Comparison of ENCODE assay signal across 7 mouse cellular contexts in the genomic region with DNA sequence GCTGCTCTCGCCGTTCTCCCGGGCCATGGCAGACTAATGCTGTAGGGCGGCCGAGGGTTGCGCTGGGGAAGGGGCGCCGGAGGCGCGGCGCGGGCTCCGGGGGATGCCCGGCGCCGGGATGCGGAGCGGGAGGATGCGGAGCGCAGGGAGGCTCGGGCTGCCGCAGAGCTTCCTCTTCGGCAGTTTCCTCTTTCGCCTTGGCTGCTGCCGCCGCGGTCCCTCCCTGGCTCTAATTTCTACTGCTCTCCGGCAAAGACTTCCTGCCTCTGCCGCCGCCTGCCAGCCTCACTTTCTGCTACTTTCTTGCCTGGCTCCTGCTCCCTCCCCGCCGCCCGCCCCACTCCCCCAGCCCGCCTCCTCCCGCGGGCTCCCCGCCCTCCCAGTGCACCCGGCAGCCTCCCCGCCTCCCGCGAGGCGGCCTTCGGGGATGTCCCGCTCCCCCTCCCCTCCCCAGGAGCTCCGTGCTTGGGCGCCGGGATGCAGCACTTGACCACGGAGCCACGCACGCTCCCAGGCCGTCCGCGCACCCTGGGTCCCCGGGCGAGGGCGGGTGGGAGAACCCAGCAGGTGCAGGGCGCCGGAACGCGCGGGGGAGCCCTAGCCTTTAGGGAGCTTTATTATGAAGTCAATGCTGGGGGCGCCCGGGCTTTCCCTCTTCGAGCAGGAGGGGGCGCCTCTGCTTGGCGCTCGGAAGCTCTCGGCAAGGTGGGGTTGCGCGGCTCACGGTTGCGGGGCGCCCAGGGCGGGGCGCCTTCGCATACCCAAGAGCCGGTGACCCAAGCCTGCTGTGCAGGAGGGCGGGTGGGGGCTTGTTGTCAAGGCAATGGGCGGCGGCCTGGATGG. TPM values are rescaled to one million over a fixed set of nuclear protein-coding genes. Genes with fewer than 3 reads are reported as not detected.
DNase-seq lines count a peak whose midpoint lies in the region; ATAC-seq lines count a peak whose summit lies in the region.

A gene (minus strand): TSS at position 305 of the 843 bp plus-strand sequence.

- under 1% methylated on average over 68 of the region's 80 CpGs for WGBS in embryonic facial prominence, embryonic 13.5 days
- WGBS in heart, embryonic 10.5 days = under 1% methylated on average over 78 of the region's 80 CpGs
- WGBS in kidney, embryonic 15.5 days = under 1% methylated on average over 79 of the region's 80 CpGs

- ATAC-seq in embryonic facial prominence, embryonic 13.5 days (ENCODE audit: insufficient number of reproducible peaks, insufficient read depth, low FRiP score, low TSS enrichment, low read depth) = peak; percentile 73
- peak; percentile 87 for ATAC-seq in kidney, embryonic 15.5 days (replicated peaks; ENCODE audit: low FRiP score)

- peaks cover 7% of the 10 kb centered on the region; the same call in 1 of the 2 replicates for H3K9me3 ChIP-seq in embryonic facial prominence, embryonic 13.5 days
- peaks cover 6% of the 10 kb centered on the region; the same call in 1 of the 2 replicates for H3K9me3 ChIP-seq in heart, embryonic 10.5 days
- H3K9me3 ChIP-seq in kidney, embryonic 15.5 days (replicated peaks) = 0 out of 2 replicates have a peak, but pooled peaks cover 3% of the 10 kb centered on the region

- peak within 1 kb of the TSS; percentile 66 for H3K4me3 ChIP-seq in embryonic facial prominence, embryonic 13.5 days
- H3K4me3 ChIP-seq in heart, embryonic 10.5 days = peak within 1 kb of the TSS; percentile 74
- peak within 1 kb of the TSS; percentile 67 for H3K4me3 ChIP-seq in kidney, embryonic 15.5 days (replicated peaks)

- H3K27me3 ChIP-seq in embryonic facial prominence, embryonic 13.5 days = peaks cover 34% of the 10 kb centered on the region
- H3K27me3 ChIP-seq in heart, embryonic 10.5 days (ENCODE audit: insufficient read depth, poor library complexity, severe bottlenecking) = peaks cover 44% of the 10 kb centered on the region
- peaks cover 36% of the 10 kb centered on the region for H3K27me3 ChIP-seq in kidney, embryonic 15.5 days

- peak within 1 kb of the TSS; percentile 67 for H3K9ac ChIP-seq in embryonic facial prominence, embryonic 13.5 days
- peak within 1 kb of the TSS; percentile 56 for H3K9ac ChIP-seq in kidney, embryonic 15.5 days

- DNase-seq in adrenal gland, postnatal 4 days (ENCODE audit: low spot score in 2 of 2) = peak in 1 of 2 experiments; percentile 40
- DNase-seq in heart, embryonic 10.5 days (ENCODE audit: low spot score) = peak; percentile 84
- peak; percentile 75 for DNase-seq in liver
- DNase-seq in monocyte, adult 2 months (ENCODE audit: low read depth in 1 of 2, low spot score in 2 of 2) = peak; percentile 79 to 83
- peak; percentile 61 to 75 for DNase-seq in spleen, postnatal 14 days (ENCODE audit: low spot score in 2 of 2)

- peaks cover 25% of the 10 kb centered on the region for H3K4me1 ChIP-seq in embryonic facial prominence, embryonic 13.5 days
- H3K4me1 ChIP-seq in heart, embryonic 10.5 days = peaks cover 26% of the 10 kb centered on the region; the same call in 1 of the 2 replicates
- peaks cover 21% of the 10 kb centered on the region for H3K4me1 ChIP-seq in kidney, embryonic 15.5 days

- H3K4me2 ChIP-seq in embryonic facial prominence, embryonic 13.5 days = peak within 1 kb of the TSS; percentile 89
- H3K4me2 ChIP-seq in kidney, embryonic 15.5 days = peak within 1 kb of the TSS; percentile 100

- H3K36me3 ChIP-seq in embryonic facial prominence, embryonic 13.5 days = no peaks in the 10 kb centered on the region
- H3K36me3 ChIP-seq in heart, embryonic 10.5 days = no peaks in the 10 kb centered on the region
- H3K36me3 ChIP-seq in kidney, embryonic 15.5 days = no peaks in the 10 kb centered on the region

- peak within 1 kb of the TSS; percentile 55; the same call in 1 of the 2 replicates for H3K27ac ChIP-seq in embryonic facial prominence, embryonic 13.5 days
- peak within 1 kb of the TSS; percentile 72 for H3K27ac ChIP-seq in heart, embryonic 10.5 days
- 0 out of 2 replicates have a peak within 1 kb of the TSS, but pooled peaks have one; percentile 6 for H3K27ac ChIP-seq in kidney, embryonic 15.5 days

RNA-seq across cellular contexts. Expression of the gene that starts here (rescaled TPM):
- 10 to 100 TPM; 10.7 to 11.3 TPM for total RNA-seq in adrenal gland, postnatal 4 days (2021)
- polyA plus RNA-seq in embryonic facial prominence, embryonic 13.5 days (2015; fragmentation: Nextera tagmentation; extraction: Ambion mirVana) = 5.2 and 8.3 TPM in 2 replicates
- 0.75 and 1.1 TPM in 2 replicates for polyA plus RNA-seq in heart, embryonic 10.5 days (2016; fragmentation: Nextera tagmentation; extraction: Ambion mirVana)
- 1.9 and 2.4 TPM in 2 replicates for polyA plus RNA-seq in kidney, embryonic 15.5 days (2015; fragmentation: Nextera tagmentation; extraction: Ambion mirVana)

Comparison
In these comparisons a context has a peak if more than half of its experiments do, and no peak if none do; other contexts are left out.
1. H3K27ac ChIP-seq: peak in every context shown above with its lines; median percentile 72 in heart, embryonic 10.5 days; 55 in embryonic facial prominence, embryonic 13.5 days; 6 in kidney, embryonic 15.5 days.